Mouse (Mus musculus) brown adipose tissue, adult 24 weeks (tissue): ENCODE data around the gene Cd86. TPM values are rescaled to one million over a fixed set of nuclear protein-coding genes. Genes with fewer than 3 reads are reported as not detected.

Experiments used
- H3K27ac ChIP-seq: fragments of 200-500 bp; replicated peaks from 2 replicates; pipeline ENCODE4 v1.5.1; 2012; ENCODE audit warnings: low read depth, mild to moderate bottlenecking, low read length
- H3K4me1 ChIP-seq: fragments of 200-500 bp; 2 replicates; pipeline ENCODE4 v1.6.1; 2012; ENCODE audit warnings: low read length, mixed read lengths; ENCODE audit not compliant: control insufficient read depth, insufficient read depth, insufficient read length
- H3K4me3 ChIP-seq: fragments of 200-500 bp; 2 replicates; pipeline ENCODE4 v1.5.1; 2012; ENCODE audit warnings: low read depth, mild to moderate bottlenecking, low read length, moderate library complexity; ENCODE audit not compliant: insufficient read depth
- polyA plus RNA-seq: library from polyadenylated mRNA; stranded (reverse); fragments of >200 nt; gene quantifications from 2 replicates; pipeline ENCODE4 v1.2.4, GENCODE M21; 2012; ENCODE audit not compliant: missing spikeins, insufficient read depth, insufficient read length

Gene Cd86
- polyA plus RNA-seq, result 4.8 and 5.0 TPM in 2 replicates

DNA sequence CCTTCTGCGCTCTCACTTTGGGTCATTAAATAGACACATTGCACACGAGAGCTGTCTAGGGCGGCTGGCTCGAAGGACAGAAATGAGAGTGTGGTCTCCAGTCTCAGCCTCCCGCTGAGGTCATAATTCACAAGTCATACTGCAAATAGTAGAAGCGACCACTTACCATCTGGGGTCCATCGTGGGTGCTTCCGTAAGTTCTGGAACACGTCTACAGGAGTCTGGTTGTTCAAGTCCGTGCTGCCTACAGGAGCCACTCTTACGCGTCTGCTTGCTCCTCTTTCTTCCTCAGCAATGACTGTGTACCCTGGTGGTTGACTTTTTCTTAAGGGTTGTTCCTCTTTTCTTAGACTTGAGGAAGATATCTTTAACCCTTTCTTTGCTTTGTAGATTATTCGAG is at the start of gene Cd86:
TSS of gene Cd86 (minus strand) at position 300 of the 400 bp plus-strand sequence.
- no peaks in the 10 kb centered on the region for H3K4me1 ChIP-seq
- H3K27ac ChIP-seq, result peak within 1 kb of the TSS; percentile 28; the same call in 1 of the 2 replicates
- H3K4me3 ChIP-seq, result peak within 1 kb of the TSS; percentile 27

DNA sequence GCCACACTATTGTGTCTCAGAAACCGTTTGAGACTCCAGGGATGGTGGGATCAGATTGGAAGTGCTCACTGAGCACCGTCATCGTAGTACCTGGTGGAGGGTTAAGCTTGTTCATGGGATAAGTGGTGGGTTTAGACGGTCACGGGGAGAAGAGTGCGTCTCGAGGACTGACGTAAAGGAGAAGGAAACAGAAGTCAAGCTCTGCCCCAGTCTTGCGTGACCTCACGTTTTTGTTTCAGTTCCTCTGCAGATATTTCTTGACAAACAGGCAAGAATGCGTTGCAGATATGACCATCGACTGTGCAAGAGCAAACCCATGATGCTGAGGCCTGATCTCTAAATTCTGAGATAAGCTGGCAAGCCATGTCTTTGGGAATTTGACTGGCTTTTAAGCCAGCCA is 45.9 kb upstream of the Cd86 start:
- H3K4me3 ChIP-seq, result no peak overlapping the region
- no peaks in the 10 kb centered on the region for H3K4me1 ChIP-seq
- peak overlapping the region; percentile 52 for H3K27ac ChIP-seq

DNA sequence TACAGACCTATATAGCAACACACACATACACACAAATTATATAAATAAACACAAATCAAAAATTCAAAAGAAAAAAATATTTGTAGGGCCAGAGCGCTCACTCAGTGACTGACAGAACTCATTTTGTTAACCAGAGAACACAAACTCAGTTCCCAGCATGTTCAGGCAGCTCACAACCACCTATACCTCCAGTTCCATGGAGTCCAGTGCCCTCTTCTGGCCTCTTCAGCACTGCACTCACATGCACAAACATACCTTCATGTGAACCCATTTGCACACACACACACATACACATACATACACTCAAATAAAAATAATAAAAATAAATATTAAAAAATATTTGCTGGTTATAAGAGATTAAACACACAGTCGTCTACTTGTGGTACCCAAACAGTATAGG is 44.9 kb upstream of the Cd86 start:
- no peaks in the 10 kb centered on the region for H3K4me1 ChIP-seq
- H3K4me3 ChIP-seq, result no peak overlapping the region
- H3K27ac ChIP-seq, result no peak overlapping the region

DNA sequence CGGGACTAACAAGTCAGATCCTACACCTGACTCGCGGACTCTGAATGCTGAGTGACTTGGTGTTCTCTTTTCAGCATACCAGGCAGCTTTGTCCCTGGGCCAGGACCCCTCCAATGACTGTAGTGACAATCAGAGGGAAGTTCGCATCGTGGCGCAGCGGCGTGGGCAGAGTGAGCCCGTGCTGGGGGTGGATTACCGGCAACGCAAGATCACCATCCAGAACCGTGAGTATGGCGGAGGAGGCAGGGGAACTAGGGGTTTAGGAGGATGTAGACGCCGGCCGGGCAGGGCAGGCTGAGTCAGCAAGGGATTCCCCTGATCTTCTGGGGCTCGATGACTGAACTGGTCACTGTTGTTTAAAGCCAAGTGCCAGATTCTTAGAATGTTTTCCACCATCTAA is 43.5 kb upstream of the Cd86 start:
- Histone ChIP-seq H3K4me1 (no peaks in the 10 kb centered on the region), H3K27ac (no peak overlapping the region), H3K4me3 (no peak overlapping the region)

DNA sequence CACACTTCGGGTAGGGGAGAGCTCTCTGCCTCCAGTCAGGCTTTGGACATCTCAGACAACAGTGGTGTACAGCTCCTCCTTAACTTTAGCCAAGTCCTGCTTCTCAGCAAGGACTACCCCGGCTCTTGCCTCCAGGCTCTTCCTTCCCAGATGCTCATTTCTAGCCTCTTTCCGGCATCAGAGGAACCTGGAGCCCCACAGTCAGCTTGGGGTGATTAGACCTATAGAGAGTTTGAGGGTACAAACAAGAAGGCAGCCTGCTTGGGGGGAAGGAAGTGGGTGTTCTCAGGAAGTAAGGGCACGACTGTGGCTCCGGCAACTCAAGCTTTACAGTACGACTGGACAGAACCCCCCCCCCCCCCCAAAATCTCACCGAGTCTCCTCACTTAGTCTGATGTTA is 42.9 kb upstream of the Cd86 start:
- no peaks in the 10 kb centered on the region for H3K4me1 ChIP-seq
- no peak overlapping the region for H3K4me3 ChIP-seq
- H3K27ac ChIP-seq, result no peak overlapping the region

DNA sequence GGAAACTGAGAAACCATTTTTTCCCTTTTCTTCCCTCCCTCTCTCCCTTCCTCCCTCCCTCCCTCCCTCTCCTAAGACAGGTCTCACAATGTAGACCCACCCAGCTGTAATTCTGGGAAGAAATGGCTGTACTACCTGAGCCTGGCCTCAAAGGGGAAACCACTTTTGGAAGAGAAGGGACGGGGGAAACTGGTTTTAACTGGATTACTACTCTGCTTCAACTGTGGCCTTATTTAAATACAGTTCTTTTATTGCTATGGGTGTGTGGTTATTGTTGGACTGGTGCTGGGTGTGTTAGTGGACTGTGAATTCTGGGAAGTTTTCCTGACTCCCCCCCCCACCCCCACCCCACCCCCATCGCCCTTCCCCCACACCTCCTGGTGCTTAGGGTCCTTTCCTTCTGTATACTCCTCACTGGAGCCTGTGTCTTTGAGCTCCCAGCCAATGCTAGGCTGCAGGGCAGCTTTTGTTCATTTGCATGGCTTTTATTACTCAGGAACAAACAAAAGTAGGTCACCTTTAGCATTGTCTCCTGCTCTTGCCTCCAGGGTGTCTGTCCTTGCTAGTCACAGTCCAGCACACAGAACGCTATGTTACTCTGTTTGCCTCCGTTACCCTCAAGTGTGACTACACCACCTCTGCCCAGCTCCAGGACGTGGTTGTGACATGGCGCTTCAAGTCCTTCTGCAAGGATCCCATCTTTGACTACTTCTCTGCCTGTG is 42.0 kb upstream of the Cd86 start:
- H3K27ac ChIP-seq, result no peak overlapping the region
- H3K4me1 ChIP-seq, result no peaks in the 10 kb centered on the region

DNA sequence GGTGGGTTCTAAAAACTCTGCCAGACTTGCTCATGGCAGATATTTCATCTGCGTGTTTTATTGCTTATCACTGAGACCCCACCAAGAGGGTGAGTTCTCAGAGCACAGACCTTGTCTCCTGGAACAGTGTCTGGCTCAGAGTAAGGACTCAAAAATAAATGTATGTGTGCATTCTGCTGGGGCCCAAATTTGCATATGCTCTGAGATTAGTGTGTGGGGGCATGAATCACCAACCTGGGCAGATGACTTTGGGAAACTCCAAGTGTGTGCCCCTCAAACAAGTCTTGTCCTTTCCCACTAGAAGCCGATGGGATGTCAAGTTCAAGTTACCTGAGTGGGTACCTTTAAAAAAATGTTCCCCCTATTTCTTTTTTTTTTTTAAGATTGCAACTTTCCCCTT is 34.6 kb upstream of the Cd86 start:
- H3K4me3 ChIP-seq, result no peak overlapping the region
- no peaks in the 10 kb centered on the region for H3K4me1 ChIP-seq
- H3K27ac ChIP-seq, result no peak overlapping the region

More for the DNA sequence above, 42.0 kb upstream of the Cd86 start:
- no peak overlapping the region for H3K4me3 ChIP-seq

DNA sequence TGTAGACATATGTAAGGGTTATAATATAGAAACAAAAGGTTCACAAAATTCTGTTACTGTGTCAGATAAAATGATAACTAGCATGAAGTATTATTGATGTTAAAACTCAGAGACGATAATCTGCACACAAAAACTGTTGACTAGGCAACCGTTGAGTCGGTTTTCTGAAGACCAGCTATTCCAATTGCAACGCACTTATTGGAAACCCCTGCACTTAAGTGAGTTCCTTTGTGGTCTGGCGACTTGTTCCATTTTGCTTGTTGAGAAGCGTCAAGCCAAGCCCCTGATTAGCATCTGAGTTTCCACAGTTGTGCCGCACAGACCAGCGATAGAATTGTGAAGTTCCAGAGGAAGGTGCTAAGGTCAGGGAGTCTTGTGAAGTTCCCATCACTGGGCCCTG is 31.4 kb upstream of the Cd86 start:
- no peaks in the 10 kb centered on the region for H3K4me1 ChIP-seq
- H3K4me3 ChIP-seq, result no peak overlapping the region
- no peak overlapping the region for H3K27ac ChIP-seq

DNA sequence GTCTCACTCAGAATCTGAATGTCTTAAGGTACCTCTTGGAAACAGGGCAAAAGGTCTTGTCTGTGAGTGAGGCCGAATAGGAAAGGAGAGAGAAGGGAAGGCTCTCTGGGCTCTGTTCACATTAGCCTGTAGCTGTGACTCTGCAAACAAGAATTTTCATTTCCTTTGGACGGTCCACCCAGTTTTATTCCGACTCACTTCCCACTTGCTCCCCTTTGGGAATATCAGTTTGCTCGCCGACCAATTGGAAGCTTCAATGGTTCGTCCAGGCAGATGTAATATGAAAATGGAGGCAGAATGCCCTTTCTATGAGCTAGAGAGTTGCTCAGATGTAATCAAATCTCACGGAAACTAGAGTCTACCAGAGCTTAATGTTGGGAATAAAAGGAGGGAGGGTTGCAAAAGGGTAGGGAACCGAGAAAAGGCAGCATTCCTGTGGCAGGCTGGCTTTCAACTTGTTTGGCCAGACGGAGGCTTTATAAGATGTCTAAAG is 29.0 kb upstream of the Cd86 start:
- H3K27ac ChIP-seq, result no peak overlapping the region
- no peak overlapping the region for H3K4me3 ChIP-seq

DNA sequence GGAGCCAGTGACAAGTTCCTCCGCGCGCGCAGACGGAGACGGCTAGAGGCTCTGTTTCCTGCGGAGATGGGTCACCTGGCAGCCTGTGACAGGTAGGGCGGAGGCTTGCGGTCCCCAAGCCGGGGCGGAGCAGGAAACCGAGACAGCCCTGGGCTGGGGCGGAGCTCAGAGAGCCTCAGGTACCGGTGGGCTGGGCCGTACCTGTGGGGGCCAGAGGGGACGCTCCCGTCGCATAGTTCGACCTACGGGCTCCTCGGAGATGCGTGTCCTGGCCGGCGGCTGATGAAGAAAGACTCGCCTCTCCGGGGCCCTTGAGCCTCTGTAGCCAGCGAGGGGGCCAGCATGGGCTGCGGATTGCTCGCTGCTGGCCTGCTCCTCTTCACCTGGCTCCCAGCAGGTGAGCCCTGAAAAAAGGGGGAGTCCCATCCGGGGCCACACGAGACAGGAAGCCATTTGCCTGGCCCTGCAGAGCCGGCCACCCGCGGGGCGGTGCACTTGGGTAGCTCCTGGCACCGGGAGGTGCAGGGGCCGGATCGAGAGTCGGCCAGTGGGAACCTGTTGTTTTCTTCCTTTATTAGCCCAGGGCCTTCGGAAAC is 28.0 kb upstream of the Cd86 start, which contains the start of gene Ildr1:
TSS of gene Ildr1 (plus strand) at position 161 of the 596 bp plus-strand sequence.
- no peak within 1 kb of the TSS for H3K27ac ChIP-seq
- no peaks in the 10 kb centered on the region for H3K4me1 ChIP-seq
- H3K4me3 ChIP-seq, result no peak within 1 kb of the TSS

More for the DNA sequence above, 29.0 kb upstream of the Cd86 start:
- no peaks in the 10 kb centered on the region for H3K4me1 ChIP-seq

DNA sequence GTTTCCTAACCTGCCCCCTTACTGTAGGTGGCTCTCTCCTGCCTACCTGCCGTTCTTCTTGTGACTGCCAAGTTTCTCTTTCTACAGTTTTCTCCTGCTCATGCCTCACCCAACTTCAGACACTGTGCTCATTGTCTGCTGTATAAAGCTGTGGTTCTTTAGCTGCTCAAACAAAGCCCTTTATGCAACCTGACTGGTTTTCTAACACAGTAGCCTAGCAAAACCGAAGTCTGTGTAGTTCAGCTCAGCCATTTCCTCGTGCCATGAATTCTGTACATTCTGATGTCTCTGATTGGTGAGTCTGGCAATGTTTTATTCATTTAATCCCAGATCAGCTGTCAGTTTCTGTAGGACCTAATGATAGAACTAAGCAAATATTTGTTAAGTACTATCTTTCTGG is 25.6 kb upstream of the Cd86 start:
- Histone ChIP-seq H3K27ac (no peak overlapping the region), H3K4me3 (no peak overlapping the region), H3K4me1 (no peaks in the 10 kb centered on the region)

DNA sequence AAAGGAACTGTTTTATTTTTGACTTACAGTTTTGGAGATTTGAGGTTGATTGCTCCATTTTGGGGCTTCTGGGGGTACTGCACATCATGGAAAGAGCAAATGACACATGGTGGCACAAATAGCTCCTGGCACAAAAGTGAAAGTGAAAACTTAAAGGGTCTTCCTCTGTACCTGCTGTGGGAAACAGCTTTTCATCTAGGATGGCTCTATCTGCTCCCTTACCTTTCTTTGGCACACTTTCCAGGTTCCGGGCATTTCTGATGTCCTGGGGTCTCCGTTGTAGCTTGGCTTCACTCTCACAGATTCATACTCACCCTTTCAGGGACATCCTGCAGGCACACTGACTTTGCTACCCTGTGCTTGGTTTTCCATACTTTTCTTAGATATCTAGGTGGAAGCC is 22.2 kb upstream of the Cd86 start:
- no peaks in the 10 kb centered on the region for H3K4me1 ChIP-seq
- H3K4me3 ChIP-seq, result no peak overlapping the region
- no peak overlapping the region for H3K27ac ChIP-seq

DNA sequence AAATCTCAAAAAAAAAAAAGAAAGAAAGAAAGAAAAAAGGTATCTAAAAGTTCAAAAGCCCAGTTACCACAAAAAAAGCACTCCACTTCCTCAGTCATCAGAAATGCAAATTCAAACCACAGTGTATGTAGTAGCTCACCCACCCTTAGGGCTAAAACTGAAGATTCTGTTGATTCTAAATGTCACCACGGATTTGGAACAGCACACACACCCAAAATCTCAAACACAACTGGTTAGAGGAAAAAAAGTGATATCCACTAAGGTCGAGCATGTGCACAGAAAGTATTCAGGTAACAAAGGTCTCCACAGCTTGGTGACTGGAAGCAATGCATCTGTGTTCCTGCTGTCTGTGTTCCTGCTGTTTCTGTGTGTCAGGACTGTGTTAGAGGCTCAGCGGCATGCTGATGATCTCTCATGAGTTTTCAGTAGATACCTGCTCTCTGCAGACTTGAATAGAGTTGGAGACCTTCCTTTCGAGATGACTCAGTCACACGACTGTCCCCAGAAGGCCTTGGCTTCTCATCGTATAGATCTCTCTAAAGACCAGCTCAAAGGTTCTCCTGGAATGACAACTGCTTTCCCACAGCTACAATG is 18.5 kb upstream of the Cd86 start:
- H3K4me3 ChIP-seq, result no peak overlapping the region
- no peaks in the 10 kb centered on the region for H3K4me1 ChIP-seq

DNA sequence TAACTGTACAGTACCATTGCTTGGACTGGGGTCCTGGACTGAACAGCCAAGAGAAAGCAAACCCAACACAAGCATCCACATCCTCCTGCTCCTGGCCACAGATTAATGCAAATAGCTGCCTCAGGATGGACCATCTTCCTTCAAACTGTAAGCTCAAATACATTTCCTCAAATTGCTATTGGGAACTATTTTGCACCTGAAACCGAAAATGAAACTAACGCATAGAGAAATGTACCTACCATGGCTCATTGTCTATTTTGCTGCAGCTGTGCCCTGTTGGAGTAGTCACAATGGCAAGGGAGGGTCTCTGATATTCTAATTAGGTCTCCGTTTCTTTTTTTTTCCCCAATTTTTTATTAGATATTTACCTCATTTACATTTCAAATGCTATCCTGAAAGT is 15.9 kb upstream of the Cd86 start:
- Histone ChIP-seq H3K4me3 (no peak overlapping the region), H3K4me1 (no peaks in the 10 kb centered on the region), H3K27ac (no peak overlapping the region)

More for the DNA sequence above, 18.5 kb upstream of the Cd86 start:
- no peak overlapping the region for H3K27ac ChIP-seq

DNA sequence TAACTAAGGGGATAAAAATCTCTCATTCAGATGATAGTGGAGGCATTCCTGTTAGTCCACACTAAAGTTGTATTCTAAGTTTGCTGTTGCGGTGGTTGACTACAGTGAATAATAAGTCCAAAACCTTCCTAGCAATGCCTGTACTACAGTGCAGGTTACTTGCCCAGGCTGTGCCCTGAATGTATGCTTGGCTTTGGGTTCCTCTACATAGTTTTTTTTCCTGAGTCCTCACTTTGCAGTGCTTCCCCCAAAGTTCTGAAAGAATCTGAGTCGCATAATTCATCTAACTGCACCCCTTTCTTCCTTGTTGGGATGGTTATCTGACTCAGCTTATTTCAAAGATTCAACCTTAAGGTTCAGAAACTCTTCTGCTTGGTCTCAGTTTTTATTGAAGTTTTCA is 10.0 kb upstream of the Cd86 start:
- Histone ChIP-seq H3K27ac (no peak overlapping the region), H3K4me3 (no peak overlapping the region), H3K4me1 (no peaks in the 10 kb centered on the region)
